Mouse (Mus musculus): Measurements from ENCODE around the gene Gm7075.

- TF ChIP-seq CTCF (IDR thresholded peaks at IDR 0.05; ENCODE audit: control insufficient read depth, insufficient read depth, low read length): no peak
- no peak for TF ChIP-seq POLR2A (IDR thresholded peaks at IDR 0.05; ENCODE audit: borderline replicate concordance, control insufficient read depth, low read depth, low read length)
These were observed 42.5 kb downstream of the Gm7075 start for GRCm38 (mm10) chr10:63378948-63379680.
